Mouse (Mus musculus): ENCODE measurements around the gene Tmem117.

- TF ChIP-seq TAL1 (conservative IDR thresholded peaks at IDR 0.05; ENCODE audit: low read depth, low read length) = no peak
- TF ChIP-seq CTCF (IDR thresholded peaks at IDR 0.05; ENCODE audit: low read depth, low read length) = no peak
- TF ChIP-seq GATA2 (IDR thresholded peaks at IDR 0.05; ENCODE audit: borderline replicate concordance, low read depth, low read length) = no peak
Observed at GRCm38 (mm10) chr15:94895681-94896080, 266.6 kb downstream of the Tmem117 start.
